Mouse (Mus musculus) neural tube, embryonic 13.5 days (tissue): ENCODE data around the gene Xylb. TPM values are rescaled to one million over a fixed set of nuclear protein-coding genes. Genes with fewer than 3 reads are reported as not detected.

Experiments used
- ATAC-seq: fragments of 200-750 bp; cut with Nextera tagmentation; 2 replicates; pipeline ENCODE4 v1.8.0; 2017; ENCODE audit warnings: low read depth, mild to moderate bottlenecking, moderate TSS enrichment, moderate library complexity
- H3K27ac ChIP-seq: fragments of 300-500 bp; sonication (generic); replicated peaks from 2 replicates; pipeline ENCODE4 v1.5.1; 2015; ENCODE audit warnings: moderate library complexity, mild to moderate bottlenecking, inconsistent platforms
- H3K27me3 ChIP-seq: fragments of 300-500 bp; sonication (generic); 2 replicates; pipeline ENCODE4 v1.6.1; 2015; ENCODE audit warnings: mild to moderate bottlenecking, inconsistent platforms
- H3K36me3 ChIP-seq: fragments of 300-500 bp; sonication (generic); 2 replicates; pipeline ENCODE4 v1.6.1; 2015; ENCODE audit warnings: mild to moderate bottlenecking, inconsistent platforms
- H3K4me1 ChIP-seq: fragments of 300-500 bp; sonication (generic); replicated peaks from 2 replicates; pipeline ENCODE4 v1.6.1; 2015; ENCODE audit warnings: inconsistent platforms
- H3K4me2 ChIP-seq: fragments of 300-500 bp; sonication (generic); 2 replicates; pipeline ENCODE4 v1.6.1; 2015; ENCODE audit warnings: inconsistent platforms, mild to moderate bottlenecking, moderate library complexity
- H3K4me3 ChIP-seq: fragments of 300-500 bp; sonication (generic); 2 replicates; pipeline ENCODE4 v1.5.1; 2015; ENCODE audit warnings: mild to moderate bottlenecking, inconsistent platforms
- H3K9ac ChIP-seq: fragments of 300-500 bp; sonication (generic); 2 replicates; pipeline ENCODE4 v1.6.1; 2015; ENCODE audit warnings: moderate library complexity, mild to moderate bottlenecking, inconsistent platforms
- H3K9me3 ChIP-seq: fragments of 300-500 bp; sonication (generic); 2 replicates; pipeline ENCODE4 v1.6.1; 2016; ENCODE audit warnings: inconsistent platforms
- WGBS: fragments of 180-500 bp; shearing (Covaris S2); methylation state at CpG from one replicate; pipeline ENCODE4 v1.1.7; 2015; 5-methylcytosine and 5-hydroxymethylcytosine counted together
- polyA plus RNA-seq: library from polyadenylated mRNA; unstranded; fragments of >200 nt; fragmentation: Nextera tagmentation; extraction: Ambion mirVana; gene quantifications from 2 replicates; pipeline ENCODE4 v1.2.1, GENCODE M21; 2015

The Xylb gene
- polyA plus RNA-seq, 1 experiment from 2014 or later, result 2.6 TPM

GRCm38 (mm10) chr9:119375008-119375407, 17.8 kb downstream of the Xylb start:
- 83% methylated on average over 3 of the region's 3 CpGs for WGBS

GRCm38 (mm10) chr9:119375556-119375955, 18.4 kb downstream of the Xylb start:
- Histone ChIP-seq H3K9ac (no peak overlapping the region), H3K4me3 (no peak overlapping the region), H3K27me3 (no peaks in the 10 kb centered on the region), H3K4me1 (no peaks in the 10 kb centered on the region), H3K27ac (no peak overlapping the region), H3K36me3 (no peaks in the 10 kb centered on the region), H3K9me3 (no peaks in the 10 kb centered on the region), H3K4me2 (no peak overlapping the region)
- ATAC-seq, result no peak
- 69% methylated on average over 6 of the region's 6 CpGs for WGBS

More at GRCm38 (mm10) chr9:119375008-119375407, 17.8 kb downstream of the Xylb start:
- no peak overlapping the region for H3K9ac ChIP-seq
- no peak for ATAC-seq
- no peaks in the 10 kb centered on the region for H3K9me3 ChIP-seq
- no peaks in the 10 kb centered on the region for H3K4me1 ChIP-seq
- no peak overlapping the region for H3K4me2 ChIP-seq
- no peaks in the 10 kb centered on the region for H3K27me3 ChIP-seq
- no peaks in the 10 kb centered on the region for H3K36me3 ChIP-seq
- H3K4me3 ChIP-seq, result no peak overlapping the region
- H3K27ac ChIP-seq, result no peak overlapping the region

GRCm38 (mm10) chr9:119378231-119378630, 21.1 kb downstream of the Xylb start:
- ATAC-seq, result no peak
- H3K27ac ChIP-seq, result no peak overlapping the region
- H3K9ac ChIP-seq, result no peak overlapping the region
- H3K4me3 ChIP-seq, result no peak overlapping the region
- H3K9me3 ChIP-seq, result no peaks in the 10 kb centered on the region
- WGBS, result 86% methylated on average over 4 of the region's 4 CpGs
- H3K4me1 ChIP-seq, result no peaks in the 10 kb centered on the region
- H3K4me2 ChIP-seq, result no peak overlapping the region
- H3K27me3 ChIP-seq, result no peaks in the 10 kb centered on the region
- no peaks in the 10 kb centered on the region for H3K36me3 ChIP-seq

- no peaks in the 10 kb centered on the region for H3K36me3 ChIP-seq
- H3K27me3 ChIP-seq, result no peaks in the 10 kb centered on the region
- no peak overlapping the region for H3K9ac ChIP-seq
- no peaks in the 10 kb centered on the region for H3K9me3 ChIP-seq
- WGBS, result 67% methylated on average over 6 of the region's 6 CpGs
- no peak overlapping the region for H3K4me2 ChIP-seq
- no peak overlapping the region for H3K4me3 ChIP-seq
- H3K27ac ChIP-seq, result no peak overlapping the region
- no peaks in the 10 kb centered on the region for H3K4me1 ChIP-seq
- no peak for ATAC-seq
These were observed 25.4 kb downstream of the Xylb start for GRCm38 (mm10) chr9:119382603-119383002.

- no peaks in the 10 kb centered on the region for H3K27me3 ChIP-seq
- no peak overlapping the region for H3K4me2 ChIP-seq
- ATAC-seq, result no peak
- no peaks in the 10 kb centered on the region for H3K9me3 ChIP-seq
- H3K4me1 ChIP-seq, result no peaks in the 10 kb centered on the region
- no peaks in the 10 kb centered on the region for H3K36me3 ChIP-seq
- 62% methylated on average over 5 of the region's 5 CpGs for WGBS
- no peak overlapping the region for H3K9ac ChIP-seq
- no peak overlapping the region for H3K27ac ChIP-seq
- H3K4me3 ChIP-seq, result no peak overlapping the region
These were observed 31.8 kb downstream of the Xylb start for GRCm38 (mm10) chr9:119388956-119389355.

GRCm38 (mm10) chr9:119390214-119390613, 33.0 kb downstream of the Xylb start:
- WGBS, result 92% methylated on average over 2 of the region's 2 CpGs
- Histone ChIP-seq H3K36me3 (no peaks in the 10 kb centered on the region), H3K27ac (no peak overlapping the region), H3K9me3 (no peaks in the 10 kb centered on the region), H3K4me2 (no peak overlapping the region), H3K27me3 (no peaks in the 10 kb centered on the region), H3K9ac (no peak overlapping the region), H3K4me1 (no peaks in the 10 kb centered on the region), H3K4me3 (no peak overlapping the region)
- no peak for ATAC-seq

- Histone ChIP-seq H3K4me1 (no peaks in the 10 kb centered on the region), H3K36me3 (no peaks in the 10 kb centered on the region), H3K9ac (no peak overlapping the region), H3K4me2 (no peak overlapping the region), H3K27ac (no peak overlapping the region), H3K27me3 (no peaks in the 10 kb centered on the region), H3K4me3 (no peak overlapping the region), H3K9me3 (no peaks in the 10 kb centered on the region)
- no peak for ATAC-seq
- 82% methylated on average over 1 of the region's 1 CpGs for WGBS
These were observed 37.6 kb downstream of the Xylb start for GRCm38 (mm10) chr9:119394808-119395207.

- WGBS, result 4% methylated on average over 7 of the region's 7 CpGs
- Histone ChIP-seq H3K27me3 (no peaks in the 10 kb centered on the region), H3K9me3 (no peaks in the 10 kb centered on the region), H3K4me1 (peaks cover 40% of the 10 kb centered on the region), H3K4me3 (peak overlapping the region; percentile 93), H3K4me2 (peak overlapping the region; percentile 82), H3K27ac (peak overlapping the region; percentile 100), H3K9ac (peak overlapping the region; percentile 100), H3K36me3 (no peaks in the 10 kb centered on the region; the same call in 1 of the 2 replicates)
- no peak for ATAC-seq
These were observed 44.2 kb downstream of the Xylb start for GRCm38 (mm10) chr9:119401351-119401750.

- H3K27ac ChIP-seq, result peak within 1 kb of the TSS; percentile 100
- peak; percentile 95 for ATAC-seq
- WGBS, result 0% methylated on average over 21 of the region's 32 CpGs
These were observed 44.6 kb downstream of the Xylb start, which contains the start of gene Acvr2b for GRCm38 (mm10) chr9:119401801-119402214. Gene Acvr2b (plus strand): TSS chr9:119402118.

GRCm38 (mm10) chr9:119402253-119403235, 45.4 kb downstream of the Xylb start:
- no peaks in the 10 kb centered on the region; the same call in 1 of the 2 replicates for H3K36me3 ChIP-seq
- H3K9me3 ChIP-seq, result no peaks in the 10 kb centered on the region
- peak; percentile 62 for ATAC-seq
- peak overlapping the region; percentile 100 for H3K27ac ChIP-seq
- H3K4me3 ChIP-seq, result peak overlapping the region; percentile 93
- WGBS, result under 1% methylated on average over 126 of the region's 127 CpGs
- H3K4me1 ChIP-seq, result peaks cover 45% of the 10 kb centered on the region
- H3K27me3 ChIP-seq, result no peaks in the 10 kb centered on the region
- peak overlapping the region; percentile 100 for H3K9ac ChIP-seq
- H3K4me2 ChIP-seq, result peak overlapping the region; percentile 82

More at GRCm38 (mm10) chr9:119401801-119402214, 44.6 kb downstream of the Xylb start, which contains the start of gene Acvr2b:
- Histone ChIP-seq H3K4me2 (peak within 1 kb of the TSS; percentile 82), H3K4me1 (peaks cover 43% of the 10 kb centered on the region), H3K27me3 (no peaks in the 10 kb centered on the region), H3K9ac (peak within 1 kb of the TSS; percentile 100), H3K36me3 (no peaks in the 10 kb centered on the region; the same call in 1 of the 2 replicates), H3K9me3 (no peaks in the 10 kb centered on the region), H3K4me3 (peak within 1 kb of the TSS; percentile 93)

- under 1% methylated on average over 26 of the region's 26 CpGs for WGBS
- ATAC-seq, result peak; percentile 56
- peak overlapping the region; percentile 82 for H3K4me2 ChIP-seq
- peak overlapping the region; percentile 93 for H3K4me3 ChIP-seq
- no peaks in the 10 kb centered on the region for H3K27me3 ChIP-seq
- H3K27ac ChIP-seq, result peak overlapping the region; percentile 100
- peaks cover 52% of the 10 kb centered on the region for H3K4me1 ChIP-seq
- peak overlapping the region; percentile 100 for H3K9ac ChIP-seq
- no peaks in the 10 kb centered on the region; the same call in 1 of the 2 replicates for H3K36me3 ChIP-seq
- H3K9me3 ChIP-seq, result no peaks in the 10 kb centered on the region
These were observed 46.1 kb downstream of the Xylb start for GRCm38 (mm10) chr9:119403236-119403641.

- 68% methylated on average over 5 of the region's 5 CpGs for WGBS
- no peaks in the 10 kb centered on the region; the same call in 1 of the 2 replicates for H3K36me3 ChIP-seq
- peaks cover 60% of the 10 kb centered on the region for H3K4me1 ChIP-seq
- no peak overlapping the region for H3K27ac ChIP-seq
- no peak for ATAC-seq
- H3K4me3 ChIP-seq, result peak overlapping the region; percentile 93
- peak overlapping the region; percentile 100 for H3K9ac ChIP-seq
- no peaks in the 10 kb centered on the region for H3K27me3 ChIP-seq
- H3K9me3 ChIP-seq, result no peaks in the 10 kb centered on the region
- peak overlapping the region; percentile 82 for H3K4me2 ChIP-seq
These were observed 46.9 kb downstream of the Xylb start for GRCm38 (mm10) chr9:119404090-119404489.
